Mouse (Mus musculus): ENCODE measurements around the gene Dnhd1. TPM values are rescaled to one million over a fixed set of nuclear protein-coding genes. Genes with fewer than 3 reads are reported as not detected.

Dnhd1 gene
- 0.31 and 1.1 TPM in 2 replicates for polyA plus RNA-seq (2016; fragmentation: Nextera tagmentation; extraction: Ambion mirVana)

- Histone ChIP-seq H3K9me3 (replicated peaks) (no peaks in the 10 kb centered on the region), H3K4me1 (peaks cover 15% of the 10 kb centered on the region), H3K4me3 (peak within 1 kb of the TSS; percentile 48), H3K36me3 (peaks cover 8% of the 10 kb centered on the region), H3K27me3 (ENCODE audit: low read depth, poor library complexity, severe bottlenecking) (no peaks in the 10 kb centered on the region), H3K27ac (0 out of 2 replicates have a peak within 1 kb of the TSS, but pooled peaks have one; percentile 53)
- peak; percentile 78 for DNase-seq (ENCODE audit: low spot score)
- WGBS: 3% methylated on average over 17 of the region's 17 CpGs
These were observed at the start of gene Dnhd1 for GRCm38 (mm10) chr7:105650639-105651435. Dnhd1 (plus strand) TSS chr7:105650827.

DNA sequence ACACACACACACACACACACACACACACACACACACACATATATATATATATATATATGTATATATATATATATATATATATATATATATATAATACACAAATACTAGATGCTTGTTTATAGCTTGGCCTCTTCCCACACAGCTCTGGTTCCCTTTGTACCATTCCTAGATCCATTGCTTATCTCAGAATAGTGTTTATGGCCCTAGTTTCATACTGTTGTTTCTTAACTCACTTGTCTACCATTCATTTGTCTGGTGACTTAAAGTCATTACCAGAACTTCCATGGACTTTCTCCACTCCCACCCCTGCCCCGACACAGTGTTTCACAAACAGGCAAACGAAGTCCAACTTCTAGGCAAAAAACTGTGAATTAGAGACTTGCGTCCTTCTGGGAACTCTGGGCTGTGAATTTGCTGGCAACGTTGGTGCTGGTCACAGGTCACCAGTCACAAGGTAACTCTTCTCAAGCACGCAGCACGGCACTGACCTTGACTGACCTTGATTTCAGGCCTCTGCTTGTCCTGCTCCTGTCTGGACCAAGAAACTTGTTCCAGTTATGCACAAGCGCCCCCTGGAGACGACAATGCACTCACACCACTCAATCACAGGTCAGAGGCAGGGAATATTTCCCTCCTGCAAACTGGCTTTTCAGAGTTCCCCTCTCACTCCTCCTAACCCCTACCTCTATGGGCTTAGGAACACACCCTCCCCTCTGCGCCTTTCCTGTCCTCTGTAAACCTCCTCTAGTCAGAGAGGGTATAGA lies 47.6 kb upstream of the Dnhd1 start:
- H3K4me1 ChIP-seq: no peaks in the 10 kb centered on the region
- 36% methylated on average over 9 of the region's 9 CpGs for WGBS
- no peaks in the 10 kb centered on the region for H3K27me3 ChIP-seq (ENCODE audit: low read depth, poor library complexity, severe bottlenecking)
- no peaks in the 10 kb centered on the region for H3K36me3 ChIP-seq
- no peak overlapping the region for H3K4me3 ChIP-seq
- H3K9me3 ChIP-seq (replicated peaks): no peaks in the 10 kb centered on the region
- peak; percentile 75 for DNase-seq (ENCODE audit: low spot score)
- peak overlapping the region; percentile 53; the same call in 1 of the 2 replicates for H3K27ac ChIP-seq

- Histone ChIP-seq H3K36me3 (peaks cover 39% of the 10 kb centered on the region), H3K4me3 (no peak overlapping the region), H3K27ac (no peak overlapping the region), H3K9me3 (replicated peaks) (no peaks in the 10 kb centered on the region), H3K4me1 (no peaks in the 10 kb centered on the region), H3K27me3 (ENCODE audit: low read depth, poor library complexity, severe bottlenecking) (no peaks in the 10 kb centered on the region)
- 91% methylated on average over 3 of the region's 3 CpGs for WGBS
- no peak for DNase-seq (ENCODE audit: low spot score)
These were observed 42.2 kb upstream of the Dnhd1 start for GRCm38 (mm10) chr7:105608467-105608866.

GRCm38 (mm10) chr7:105611767-105612166 lies 38.9 kb upstream of the Dnhd1 start:
- Histone ChIP-seq H3K27ac (no peak overlapping the region), H3K9me3 (replicated peaks) (no peaks in the 10 kb centered on the region), H3K36me3 (peaks cover 71% of the 10 kb centered on the region), H3K4me1 (no peaks in the 10 kb centered on the region), H3K4me3 (no peak overlapping the region), H3K27me3 (ENCODE audit: low read depth, poor library complexity, severe bottlenecking) (no peaks in the 10 kb centered on the region)
- DNase-seq (ENCODE audit: low spot score): no peak
- WGBS: 94% methylated on average over 1 of the region's 1 CpGs

DNA sequence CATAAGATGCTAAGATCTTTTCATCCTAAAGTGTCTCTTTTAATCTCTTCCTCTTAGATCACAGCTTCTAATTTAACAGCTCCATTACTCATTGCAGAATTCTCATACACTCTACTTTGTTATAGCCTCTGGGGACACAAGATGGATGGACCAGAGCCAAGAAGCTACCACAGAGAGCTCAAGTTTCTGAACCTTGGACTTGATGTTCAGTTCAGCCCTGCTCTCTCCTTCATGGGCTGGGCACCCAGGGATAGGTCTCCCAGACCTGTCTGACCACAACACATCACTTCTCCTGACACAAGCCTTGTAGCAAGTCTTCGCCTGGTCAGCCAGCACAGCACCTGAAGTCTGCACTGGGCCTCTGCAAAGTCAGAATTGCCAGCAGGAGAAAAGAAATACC lies 36.2 kb upstream of the Dnhd1 start:
- H3K27me3 ChIP-seq (ENCODE audit: low read depth, poor library complexity, severe bottlenecking): no peaks in the 10 kb centered on the region
- WGBS: 88% methylated on average over 1 of the region's 1 CpGs
- H3K4me3 ChIP-seq: no peak overlapping the region
- H3K27ac ChIP-seq: no peak overlapping the region
- H3K9me3 ChIP-seq (replicated peaks): no peaks in the 10 kb centered on the region
- no peak for DNase-seq (ENCODE audit: low spot score)
- H3K36me3 ChIP-seq: peaks cover 97% of the 10 kb centered on the region
- H3K4me1 ChIP-seq: no peaks in the 10 kb centered on the region

GRCm38 (mm10) chr7:105615720-105616119 lies 34.9 kb upstream of the Dnhd1 start:
- 85% methylated on average over 1 of the region's 1 CpGs for WGBS
- peaks cover 98% of the 10 kb centered on the region for H3K36me3 ChIP-seq
- H3K27me3 ChIP-seq (ENCODE audit: low read depth, poor library complexity, severe bottlenecking): no peaks in the 10 kb centered on the region

GRCm38 (mm10) chr7:105616561-105616960 lies 34.1 kb upstream of the Dnhd1 start:
- H3K27me3 ChIP-seq (ENCODE audit: low read depth, poor library complexity, severe bottlenecking): no peaks in the 10 kb centered on the region
- no peak overlapping the region for H3K27ac ChIP-seq
- 85% methylated on average over 6 of the region's 6 CpGs for WGBS
- no peak overlapping the region for H3K4me3 ChIP-seq
- no peaks in the 10 kb centered on the region for H3K4me1 ChIP-seq
- peaks cover 98% of the 10 kb centered on the region for H3K36me3 ChIP-seq
- no peaks in the 10 kb centered on the region for H3K9me3 ChIP-seq (replicated peaks)
- no peak for DNase-seq (ENCODE audit: low spot score)

More at GRCm38 (mm10) chr7:105615720-105616119, 34.9 kb upstream of the Dnhd1 start:
- Histone ChIP-seq H3K4me3 (no peak overlapping the region), H3K27ac (no peak overlapping the region), H3K9me3 (replicated peaks) (no peaks in the 10 kb centered on the region), H3K4me1 (no peaks in the 10 kb centered on the region)
- no peak for DNase-seq (ENCODE audit: low spot score)

DNA sequence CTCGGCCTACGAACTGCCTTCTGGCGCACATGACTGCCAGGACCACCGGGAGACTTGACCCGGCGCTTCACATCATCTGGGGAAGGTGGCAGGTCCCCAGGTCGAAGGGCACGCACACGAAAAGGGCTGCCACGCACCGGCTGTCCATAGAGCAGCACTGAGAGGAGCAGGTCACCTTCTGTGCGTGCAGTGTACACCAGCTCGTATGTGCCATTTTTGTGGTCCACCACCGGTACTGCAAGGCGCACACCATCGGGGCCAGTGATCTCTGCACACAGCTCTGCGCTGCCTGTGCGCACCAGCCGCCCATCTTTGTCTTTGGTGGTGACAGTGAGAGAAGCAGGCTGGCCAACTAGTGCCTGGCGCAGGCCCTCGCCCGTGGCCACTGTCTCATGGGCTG lies 32.8 kb upstream of the Dnhd1 start:
- Histone ChIP-seq H3K27ac (no peak overlapping the region), H3K27me3 (ENCODE audit: low read depth, poor library complexity, severe bottlenecking) (no peaks in the 10 kb centered on the region), H3K9me3 (replicated peaks) (no peaks in the 10 kb centered on the region), H3K36me3 (peaks cover 94% of the 10 kb centered on the region), H3K4me1 (no peaks in the 10 kb centered on the region), H3K4me3 (no peak overlapping the region)
- 97% methylated on average over 22 of the region's 22 CpGs for WGBS
- no peak for DNase-seq (ENCODE audit: low spot score)

DNA sequence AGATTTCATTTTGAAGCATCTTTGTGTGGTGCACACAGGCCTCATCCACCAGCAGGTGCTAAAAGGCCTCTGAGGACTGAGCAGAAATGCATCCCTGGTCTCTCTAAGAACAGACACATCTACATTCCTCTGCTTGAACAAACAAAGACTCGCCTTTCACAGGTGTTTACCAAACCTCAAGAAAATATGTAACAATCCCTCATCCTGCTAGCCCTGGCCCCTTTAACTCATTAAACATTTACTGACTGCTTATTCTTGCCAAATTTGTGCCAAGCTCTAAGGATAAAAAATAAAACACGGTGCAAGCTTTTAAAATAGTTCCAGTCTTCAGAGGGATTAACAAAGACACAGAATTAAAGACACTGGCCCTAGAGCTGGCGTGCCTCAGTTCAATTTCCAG lies 30.9 kb upstream of the Dnhd1 start:
- Histone ChIP-seq H3K36me3 (peaks cover 92% of the 10 kb centered on the region), H3K27me3 (ENCODE audit: low read depth, poor library complexity, severe bottlenecking) (no peaks in the 10 kb centered on the region), H3K4me1 (no peaks in the 10 kb centered on the region), H3K27ac (no peak overlapping the region), H3K4me3 (no peak overlapping the region), H3K9me3 (replicated peaks) (no peaks in the 10 kb centered on the region)
- no peak for DNase-seq (ENCODE audit: low spot score)
- WGBS: 87% methylated on average over 3 of the region's 3 CpGs

GRCm38 (mm10) chr7:105621053-105621452 lies 29.6 kb upstream of the Dnhd1 start:
- H3K36me3 ChIP-seq: peaks cover 85% of the 10 kb centered on the region
- no peaks in the 10 kb centered on the region for H3K4me1 ChIP-seq
- H3K4me3 ChIP-seq: no peak overlapping the region
- WGBS: 84% methylated on average over 4 of the region's 4 CpGs
- DNase-seq (ENCODE audit: low spot score): no peak
- H3K9me3 ChIP-seq (replicated peaks): no peaks in the 10 kb centered on the region
- no peak overlapping the region for H3K27ac ChIP-seq
- H3K27me3 ChIP-seq (ENCODE audit: low read depth, poor library complexity, severe bottlenecking): no peaks in the 10 kb centered on the region

DNA sequence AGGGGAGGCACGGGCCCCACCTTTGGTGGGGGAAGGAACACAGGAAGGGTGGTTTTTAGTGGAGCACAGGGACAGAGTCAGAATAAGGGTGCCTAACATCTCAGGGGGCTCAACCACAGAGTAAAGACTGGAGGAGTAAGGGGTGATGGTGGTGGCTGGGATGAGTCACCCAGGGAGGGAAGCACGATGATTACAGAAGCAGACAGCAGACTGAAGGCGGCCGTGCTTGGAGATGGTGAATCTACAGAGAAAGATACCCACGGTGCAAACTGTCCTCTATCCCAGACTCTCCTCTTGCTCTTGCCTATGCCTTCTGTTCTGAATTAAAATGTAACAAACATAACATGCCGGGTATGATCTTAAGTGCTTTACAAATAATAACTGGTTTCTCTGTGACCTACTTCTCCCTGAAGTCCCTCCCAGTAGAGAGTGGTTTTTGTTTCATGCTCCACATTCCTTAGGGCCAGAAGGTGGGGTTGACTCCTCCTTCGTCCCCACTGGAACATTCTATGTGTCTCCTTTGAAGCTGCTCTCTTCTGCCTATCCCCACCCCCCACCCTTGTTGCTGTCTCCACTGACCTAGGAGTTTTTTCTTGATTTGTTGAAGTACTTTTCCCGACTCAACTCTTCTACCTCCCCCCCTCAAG lies 28.9 kb upstream of the Dnhd1 start:
- Histone ChIP-seq H3K27me3 (ENCODE audit: low read depth, poor library complexity, severe bottlenecking) (no peaks in the 10 kb centered on the region), H3K9me3 (replicated peaks) (no peaks in the 10 kb centered on the region), H3K36me3 (peaks cover 79% of the 10 kb centered on the region), H3K4me1 (no peaks in the 10 kb centered on the region), H3K27ac (no peak overlapping the region), H3K4me3 (no peak overlapping the region)
- DNase-seq (ENCODE audit: low spot score): no peak
- 79% methylated on average over 8 of the region's 8 CpGs for WGBS

GRCm38 (mm10) chr7:105625397-105625796 lies 25.2 kb upstream of the Dnhd1 start:
- H3K36me3 ChIP-seq: peaks cover 44% of the 10 kb centered on the region
- H3K4me1 ChIP-seq: no peaks in the 10 kb centered on the region
- no peak overlapping the region for H3K27ac ChIP-seq
- 86% methylated on average over 6 of the region's 6 CpGs for WGBS
- no peaks in the 10 kb centered on the region for H3K27me3 ChIP-seq (ENCODE audit: low read depth, poor library complexity, severe bottlenecking)
- DNase-seq (ENCODE audit: low spot score): no peak
- no peaks in the 10 kb centered on the region for H3K9me3 ChIP-seq (replicated peaks)
- H3K4me3 ChIP-seq: no peak overlapping the region

DNA sequence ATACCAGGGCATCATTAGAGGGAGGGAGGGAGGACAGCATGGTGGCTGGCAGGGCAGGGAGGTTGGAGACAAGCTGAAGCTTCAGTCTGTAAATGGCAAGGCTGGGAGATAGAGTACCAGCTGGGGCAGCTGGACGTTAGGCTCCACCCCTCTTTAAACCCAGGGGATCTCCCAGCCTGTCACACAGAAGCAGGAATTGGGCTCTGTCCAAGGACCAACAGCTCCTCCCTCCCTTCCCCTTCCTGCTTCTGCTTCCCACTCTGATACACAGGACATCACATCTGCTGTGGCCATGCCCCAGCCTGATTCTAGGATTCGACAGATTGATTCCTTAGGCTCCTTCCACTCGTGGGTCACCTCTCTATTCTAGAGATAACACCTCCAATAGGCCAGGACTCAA lies 22.0 kb upstream of the Dnhd1 start:
- Histone ChIP-seq H3K36me3 (peaks cover 17% of the 10 kb centered on the region), H3K4me3 (no peak overlapping the region), H3K4me1 (peaks cover 10% of the 10 kb centered on the region), H3K27ac (no peak overlapping the region), H3K9me3 (replicated peaks) (no peaks in the 10 kb centered on the region), H3K27me3 (ENCODE audit: low read depth, poor library complexity, severe bottlenecking) (no peaks in the 10 kb centered on the region)
- WGBS: 38% methylated on average over 3 of the region's 3 CpGs
- no peak for DNase-seq (ENCODE audit: low spot score)

Data from limb, embryonic 10.5 days (tissue).